Mouse (Mus musculus) heart, embryonic 12.5 days (tissue): ENCODE data around the gene Pdlim5. TPM values are rescaled to one million over a fixed set of nuclear protein-coding genes. Genes with fewer than 3 reads are reported as not detected.
A peak's percentile ranks its signal among the peaks of the same experiment; 100 is the strongest.

Experiments used
- ATAC-seq: fragments of 200-750 bp; cut with Nextera tagmentation; 2 replicates; pipeline ENCODE4 v1.8.0; 2017; ENCODE audit warnings: moderate TSS enrichment, moderate library complexity; ENCODE audit not compliant: insufficient number of reproducible peaks, low FRiP score
- H3K27ac ChIP-seq: fragments of 300-500 bp; sonication (generic); 2 replicates; pipeline ENCODE4 v1.5.1; 2016; ENCODE audit warnings: mild to moderate bottlenecking, moderate library complexity; ENCODE audit not compliant: poor library complexity, severe bottlenecking
- H3K27me3 ChIP-seq: fragments of 300-500 bp; sonication (generic); replicated peaks from 2 replicates; pipeline ENCODE4 v1.6.1; 2016; ENCODE audit warnings: mild to moderate bottlenecking, moderate library complexity
- H3K36me3 ChIP-seq: fragments of 300-500 bp; sonication (generic); 2 replicates; pipeline ENCODE4 v1.6.1; 2016; ENCODE audit warnings: mild to moderate bottlenecking, moderate library complexity
- H3K4me1 ChIP-seq: fragments of 300-500 bp; sonication (generic); replicated peaks from 2 replicates; pipeline ENCODE4 v1.6.1; 2016; ENCODE audit warnings: mild to moderate bottlenecking
- H3K4me2 ChIP-seq: fragments of 300-500 bp; sonication (generic); 2 replicates; pipeline ENCODE4 v1.6.1; 2016; ENCODE audit warnings: mild to moderate bottlenecking, moderate library complexity
- H3K4me3 ChIP-seq: fragments of 300-500 bp; sonication (generic); 2 replicates; pipeline ENCODE4 v1.5.1; 2016; ENCODE audit warnings: mild to moderate bottlenecking
- H3K9ac ChIP-seq: fragments of 300-500 bp; sonication (generic); 2 replicates; pipeline ENCODE4 v1.6.1; 2016; ENCODE audit warnings: mild to moderate bottlenecking, moderate library complexity
- H3K9me3 ChIP-seq: fragments of 300-500 bp; sonication (generic); replicated peaks from 2 replicates; pipeline ENCODE4 v1.6.1; 2016; ENCODE audit warnings: mild to moderate bottlenecking, moderate library complexity
- WGBS: fragments of 180-500 bp; shearing (Covaris S2); methylation state at CpG from one replicate; pipeline ENCODE4 v1.1.7; 2016; 5-methylcytosine and 5-hydroxymethylcytosine counted together
- polyA plus RNA-seq: library from polyadenylated mRNA; unstranded; fragments of >200 nt; fragmentation: Nextera tagmentation; extraction: Ambion mirVana; gene quantifications from 2 replicates; pipeline ENCODE4 v1.2.1, GENCODE M21; 2016

The Pdlim5 gene
- polyA plus RNA-seq, 1 experiment from 2014 or later: 218 TPM

GRCm38 (mm10) chr3:142434127-142434785 is 38.8 kb upstream of the Pdlim5 start:
- Histone ChIP-seq H3K36me3 (no peaks in the 10 kb centered on the region), H3K9me3 (no peaks in the 10 kb centered on the region), H3K9ac (no peak overlapping the region), H3K4me3 (no peak overlapping the region), H3K4me1 (peaks cover 49% of the 10 kb centered on the region), H3K27me3 (no peaks in the 10 kb centered on the region), H3K4me2 (no peak overlapping the region), H3K27ac (peak overlapping the region; percentile 43)
- 51% methylated on average over 7 of the region's 7 CpGs for WGBS
- ATAC-seq: no peak

DNA sequence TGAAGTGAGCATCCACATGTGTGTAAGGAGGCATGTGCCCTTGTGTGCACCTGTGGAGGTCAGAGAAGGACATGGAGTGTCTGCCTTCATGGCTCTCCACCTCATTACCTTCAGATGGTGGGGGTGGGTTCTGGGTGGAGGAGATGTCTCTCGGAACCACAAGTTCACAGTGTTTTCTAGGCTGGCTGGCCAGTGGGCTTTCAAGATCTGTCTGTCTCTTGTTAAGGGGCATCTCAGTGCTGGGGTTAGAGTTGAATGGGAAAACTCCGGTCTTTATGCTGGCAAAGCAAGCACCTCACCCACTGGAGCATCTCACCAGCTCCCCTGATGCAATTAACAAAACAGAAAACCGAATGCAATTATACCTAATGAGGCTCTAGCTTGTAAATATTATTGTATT is 36.0 kb upstream of the Pdlim5 start:
- H3K4me2 ChIP-seq: no peak overlapping the region
- 74% methylated on average over 3 of the region's 3 CpGs for WGBS
- no peak for ATAC-seq
- H3K4me1 ChIP-seq: peaks cover 49% of the 10 kb centered on the region
- H3K27me3 ChIP-seq: 0 out of 2 replicates have a peak, but pooled peaks cover 6% of the 10 kb centered on the region
- no peaks in the 10 kb centered on the region for H3K9me3 ChIP-seq
- H3K36me3 ChIP-seq: no peaks in the 10 kb centered on the region
- no peak overlapping the region for H3K9ac ChIP-seq
- no peak overlapping the region for H3K4me3 ChIP-seq
- no peak overlapping the region for H3K27ac ChIP-seq

DNA sequence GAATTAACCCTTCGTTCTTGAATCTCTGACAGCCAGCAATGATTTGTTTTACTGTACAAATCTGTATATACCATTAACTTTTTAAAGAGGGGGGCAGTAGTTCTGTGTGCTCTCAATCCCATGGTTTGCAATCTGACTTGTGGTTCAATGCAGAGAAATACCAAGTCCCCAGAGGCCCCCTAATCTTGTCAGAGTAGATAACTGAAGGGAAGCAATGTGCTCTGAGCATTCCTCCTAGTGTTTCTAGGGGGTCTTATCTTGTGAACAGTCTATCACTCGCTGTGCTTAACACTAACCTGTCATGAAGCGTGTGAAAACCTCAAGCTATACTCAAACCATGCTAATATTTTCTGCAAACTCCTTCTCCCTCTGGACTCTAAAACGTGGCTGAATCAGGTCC is 34.6 kb upstream of the Pdlim5 start:
- Histone ChIP-seq H3K4me3 (peak overlapping the region; percentile 21), H3K36me3 (no peaks in the 10 kb centered on the region), H3K4me2 (peak overlapping the region; percentile 57), H3K9ac (peak overlapping the region; percentile 40; the same call in 1 of the 2 replicates), H3K4me1 (peaks cover 44% of the 10 kb centered on the region), H3K27me3 (0 out of 2 replicates have a peak, but pooled peaks cover 6% of the 10 kb centered on the region), H3K27ac (peak overlapping the region; percentile 75), H3K9me3 (no peaks in the 10 kb centered on the region)
- 9% methylated on average over 4 of the region's 4 CpGs for WGBS
- peak; percentile 55; the same call in 1 of the 2 replicates for ATAC-seq

DNA sequence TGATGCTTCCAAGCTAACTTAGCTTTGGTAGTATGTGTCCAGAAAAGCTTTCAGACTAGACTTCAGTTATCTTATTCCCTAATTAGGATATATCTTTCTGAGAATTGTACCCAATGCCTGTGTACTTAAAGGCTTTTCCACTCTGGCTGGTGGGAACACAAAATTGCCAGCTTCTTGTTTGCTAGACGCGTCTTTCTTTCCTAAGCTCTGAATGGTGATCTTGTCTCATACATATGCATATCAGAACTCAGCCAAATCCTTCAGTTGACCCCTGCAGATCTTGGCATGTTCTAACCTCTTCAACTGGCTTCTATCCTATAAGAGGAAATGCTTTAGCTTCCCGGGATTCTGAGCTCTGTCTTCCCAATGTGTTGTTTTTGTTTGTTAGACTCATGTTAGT is 31.3 kb upstream of the Pdlim5 start:
- Histone ChIP-seq H3K9me3 (no peaks in the 10 kb centered on the region), H3K4me1 (peaks cover 44% of the 10 kb centered on the region), H3K27me3 (0 out of 2 replicates have a peak, but pooled peaks cover 6% of the 10 kb centered on the region), H3K27ac (no peak overlapping the region), H3K9ac (no peak overlapping the region), H3K4me2 (no peak overlapping the region), H3K36me3 (no peaks in the 10 kb centered on the region), H3K4me3 (no peak overlapping the region)
- no peak for ATAC-seq
- 54% methylated on average over 3 of the region's 3 CpGs for WGBS

- Histone ChIP-seq H3K4me3 (no peak overlapping the region), H3K27me3 (0 out of 2 replicates have a peak, but pooled peaks cover 6% of the 10 kb centered on the region), H3K9me3 (no peaks in the 10 kb centered on the region), H3K4me2 (no peak overlapping the region), H3K36me3 (no peaks in the 10 kb centered on the region), H3K9ac (no peak overlapping the region), H3K27ac (peak overlapping the region; percentile 25; the same call in 1 of the 2 replicates), H3K4me1 (peaks cover 34% of the 10 kb centered on the region)
- no peak for ATAC-seq
- 42% methylated on average over 1 of the region's 1 CpGs for WGBS
Measured at GRCm38 (mm10) chr3:142424134-142424533, 28.6 kb upstream of the Pdlim5 start.

- no peaks in the 10 kb centered on the region for H3K36me3 ChIP-seq
- H3K27me3 ChIP-seq: 0 out of 2 replicates have a peak, but pooled peaks cover 3% of the 10 kb centered on the region
- H3K27ac ChIP-seq: peak overlapping the region; percentile 25; the same call in 1 of the 2 replicates
- peaks cover 28% of the 10 kb centered on the region for H3K4me1 ChIP-seq
- ATAC-seq: no peak
- no peaks in the 10 kb centered on the region for H3K9me3 ChIP-seq
- no peak overlapping the region for H3K4me2 ChIP-seq
- H3K9ac ChIP-seq: no peak overlapping the region
- no peak overlapping the region for H3K4me3 ChIP-seq
- whole genome bisulfite sequencing: 53% methylated on average over 4 of the region's 4 CpGs
Measured at GRCm38 (mm10) chr3:142423501-142423917, 28.0 kb upstream of the Pdlim5 start.

- H3K27me3 ChIP-seq: 0 out of 2 replicates have a peak, but pooled peaks cover 1% of the 10 kb centered on the region
- H3K9me3 ChIP-seq: no peaks in the 10 kb centered on the region
- H3K4me3 ChIP-seq: no peak overlapping the region
- no peaks in the 10 kb centered on the region for H3K36me3 ChIP-seq
- H3K9ac ChIP-seq: no peak overlapping the region
- no peak overlapping the region for H3K4me2 ChIP-seq
- WGBS: 61% methylated on average over 4 of the region's 4 CpGs
- H3K4me1 ChIP-seq: peaks cover 26% of the 10 kb centered on the region
- H3K27ac ChIP-seq: peak overlapping the region; percentile 78
- no peak for ATAC-seq
Measured at GRCm38 (mm10) chr3:142422229-142422628, 26.7 kb upstream of the Pdlim5 start.

DNA sequence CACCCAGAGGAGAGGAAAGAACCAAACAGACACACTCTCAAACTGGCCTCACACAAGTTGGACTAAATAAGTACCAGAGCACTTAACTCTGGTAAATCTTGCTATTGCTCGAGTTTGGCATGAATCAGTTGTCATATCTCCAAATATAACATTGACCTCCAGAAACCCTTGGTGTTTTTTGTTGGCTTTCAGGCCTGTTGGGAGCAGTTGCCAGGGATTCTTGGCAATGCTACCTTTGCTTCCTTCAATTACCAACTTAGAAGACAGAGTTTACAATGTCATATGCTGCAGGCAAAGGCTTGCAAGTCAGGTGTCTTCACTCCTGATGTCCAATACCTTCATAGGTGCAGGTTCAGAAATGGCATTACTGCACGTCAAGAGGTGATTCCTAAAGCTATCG is 26.0 kb upstream of the Pdlim5 start:
- whole genome bisulfite sequencing: 76% methylated on average over 3 of the region's 3 CpGs
- peak overlapping the region; percentile 78; the same call in 1 of the 2 replicates for H3K27ac ChIP-seq

GRCm38 (mm10) chr3:142417996-142418395 is 22.5 kb upstream of the Pdlim5 start:
- Histone ChIP-seq H3K4me1 (peaks cover 16% of the 10 kb centered on the region), H3K27me3 (no peaks in the 10 kb centered on the region), H3K27ac (no peak overlapping the region), H3K4me2 (no peak overlapping the region), H3K9ac (no peak overlapping the region), H3K4me3 (no peak overlapping the region), H3K9me3 (no peaks in the 10 kb centered on the region), H3K36me3 (no peaks in the 10 kb centered on the region)
- 60% methylated on average over 3 of the region's 3 CpGs for WGBS
- ATAC-seq: no peak

More for the DNA sequence above, 26.0 kb upstream of the Pdlim5 start:
- H3K27me3 ChIP-seq: no peaks in the 10 kb centered on the region
- H3K36me3 ChIP-seq: no peaks in the 10 kb centered on the region
- no peak overlapping the region for H3K4me3 ChIP-seq
- no peak overlapping the region for H3K4me2 ChIP-seq
- H3K9me3 ChIP-seq: no peaks in the 10 kb centered on the region
- ATAC-seq: no peak
- peaks cover 24% of the 10 kb centered on the region for H3K4me1 ChIP-seq
- H3K9ac ChIP-seq: no peak overlapping the region

GRCm38 (mm10) chr3:142413345-142413885 is 17.9 kb upstream of the Pdlim5 start:
- Histone ChIP-seq H3K9me3 (no peaks in the 10 kb centered on the region), H3K4me2 (no peak overlapping the region), H3K27me3 (no peaks in the 10 kb centered on the region), H3K4me1 (peaks cover 9% of the 10 kb centered on the region), H3K27ac (no peak overlapping the region), H3K36me3 (no peaks in the 10 kb centered on the region), H3K4me3 (no peak overlapping the region), H3K9ac (no peak overlapping the region)
- no peak for ATAC-seq
- 69% methylated on average over 4 of the region's 4 CpGs for WGBS

GRCm38 (mm10) chr3:142410930-142411329 is 15.4 kb upstream of the Pdlim5 start:
- no peaks in the 10 kb centered on the region for H3K9me3 ChIP-seq
- no peaks in the 10 kb centered on the region for H3K36me3 ChIP-seq
- no peak for ATAC-seq
- H3K4me1 ChIP-seq: peaks cover 9% of the 10 kb centered on the region
- no peaks in the 10 kb centered on the region for H3K27me3 ChIP-seq
- no peak overlapping the region for H3K9ac ChIP-seq
- H3K27ac ChIP-seq: no peak overlapping the region
- H3K4me3 ChIP-seq: no peak overlapping the region
- H3K4me2 ChIP-seq: no peak overlapping the region
